Mouse (Mus musculus) heart, adult 11 months (tissue): Measurements from ENCODE around the gene Mars.

Experiments used
- DNase-seq: peaks from one replicate; pipeline ENCODE4 v3.0.0; 2022

Mars gene

DNA sequence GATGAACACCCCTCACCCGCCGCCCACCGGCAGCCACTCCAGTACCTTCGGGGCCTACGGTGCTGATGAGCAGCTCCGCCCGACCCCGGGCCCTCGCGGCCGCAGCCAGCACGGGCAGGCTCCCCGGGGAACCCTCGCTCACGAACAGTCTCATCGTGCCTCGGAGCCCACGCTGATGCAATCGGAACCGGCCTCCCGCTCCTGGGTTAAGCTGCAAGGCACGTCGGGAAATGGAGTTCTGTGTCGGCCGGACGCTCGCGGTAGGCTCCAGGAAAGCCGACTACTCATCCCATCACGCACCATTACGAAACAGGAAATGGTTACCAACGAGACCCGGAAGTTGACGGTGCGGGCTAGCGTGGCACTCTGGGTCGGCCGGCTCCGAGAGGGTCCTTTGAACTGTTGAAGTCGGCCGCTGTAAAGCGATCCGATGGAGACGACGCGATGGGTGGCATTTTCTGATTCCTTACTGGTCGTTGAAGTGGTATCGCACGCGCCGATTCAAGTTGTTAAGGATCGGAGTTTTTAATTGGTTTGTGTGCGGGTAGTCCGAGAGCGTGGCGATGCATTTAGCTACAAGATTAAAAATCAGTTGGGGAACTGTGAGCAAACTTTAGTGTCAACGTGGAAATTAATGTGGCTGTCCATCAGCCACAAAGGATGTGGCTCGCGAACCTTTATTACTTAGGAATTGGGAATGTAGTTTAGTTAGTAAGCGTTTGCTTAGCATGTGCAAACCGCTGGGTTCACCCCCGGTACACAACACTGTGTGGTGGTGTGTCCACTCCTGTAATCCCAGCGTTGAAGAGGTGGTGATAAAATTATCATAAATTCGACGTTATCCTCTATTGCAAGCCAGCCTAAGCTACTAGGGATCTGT is at the start of gene Mars:
Gene Mars (minus strand): TSS at position 311 of the 880 bp plus-strand sequence.
- peak; percentile 100 for DNase-seq

DNA sequence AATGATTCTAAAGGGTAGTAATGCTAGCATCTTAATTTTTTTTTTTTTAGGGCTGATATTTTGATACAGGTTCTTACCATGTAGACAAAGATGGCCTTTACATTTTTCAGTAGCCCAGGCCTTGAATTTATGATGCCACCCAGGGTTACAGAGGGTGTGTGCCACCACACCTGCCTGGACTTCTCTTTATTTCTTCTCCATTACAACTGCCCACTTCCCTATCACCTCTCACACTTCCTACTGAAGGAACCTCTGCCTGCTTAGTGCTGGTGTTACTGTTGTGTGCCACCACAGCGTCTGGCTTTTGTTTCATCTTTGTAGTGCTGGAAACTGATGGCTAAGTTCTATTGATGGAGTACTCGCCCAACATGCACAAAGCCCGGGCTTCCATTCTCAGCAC is 49.1 kb upstream of the Mars start:
- DNase-seq: no peak

DNA sequence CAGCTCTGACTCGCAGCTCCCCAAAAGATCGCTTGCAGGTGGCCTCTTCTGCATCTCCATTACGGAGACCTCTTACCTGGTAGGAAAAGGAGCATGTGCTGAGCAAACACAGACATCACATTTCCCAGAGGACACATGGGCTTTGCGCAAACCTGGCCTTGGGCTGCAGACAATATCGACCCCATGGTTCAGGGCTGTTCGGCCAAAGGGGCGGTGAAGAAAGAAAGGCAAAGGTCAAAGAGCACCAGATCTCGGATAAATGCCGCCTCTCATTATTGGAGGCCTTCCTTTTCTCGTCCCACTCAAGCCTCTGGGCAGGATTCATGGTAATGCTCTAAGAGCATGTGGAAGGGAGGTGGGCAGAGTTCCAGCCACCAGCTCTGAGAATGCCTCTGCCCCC is 43.8 kb upstream of the Mars start:
- no peak for DNase-seq

DNA sequence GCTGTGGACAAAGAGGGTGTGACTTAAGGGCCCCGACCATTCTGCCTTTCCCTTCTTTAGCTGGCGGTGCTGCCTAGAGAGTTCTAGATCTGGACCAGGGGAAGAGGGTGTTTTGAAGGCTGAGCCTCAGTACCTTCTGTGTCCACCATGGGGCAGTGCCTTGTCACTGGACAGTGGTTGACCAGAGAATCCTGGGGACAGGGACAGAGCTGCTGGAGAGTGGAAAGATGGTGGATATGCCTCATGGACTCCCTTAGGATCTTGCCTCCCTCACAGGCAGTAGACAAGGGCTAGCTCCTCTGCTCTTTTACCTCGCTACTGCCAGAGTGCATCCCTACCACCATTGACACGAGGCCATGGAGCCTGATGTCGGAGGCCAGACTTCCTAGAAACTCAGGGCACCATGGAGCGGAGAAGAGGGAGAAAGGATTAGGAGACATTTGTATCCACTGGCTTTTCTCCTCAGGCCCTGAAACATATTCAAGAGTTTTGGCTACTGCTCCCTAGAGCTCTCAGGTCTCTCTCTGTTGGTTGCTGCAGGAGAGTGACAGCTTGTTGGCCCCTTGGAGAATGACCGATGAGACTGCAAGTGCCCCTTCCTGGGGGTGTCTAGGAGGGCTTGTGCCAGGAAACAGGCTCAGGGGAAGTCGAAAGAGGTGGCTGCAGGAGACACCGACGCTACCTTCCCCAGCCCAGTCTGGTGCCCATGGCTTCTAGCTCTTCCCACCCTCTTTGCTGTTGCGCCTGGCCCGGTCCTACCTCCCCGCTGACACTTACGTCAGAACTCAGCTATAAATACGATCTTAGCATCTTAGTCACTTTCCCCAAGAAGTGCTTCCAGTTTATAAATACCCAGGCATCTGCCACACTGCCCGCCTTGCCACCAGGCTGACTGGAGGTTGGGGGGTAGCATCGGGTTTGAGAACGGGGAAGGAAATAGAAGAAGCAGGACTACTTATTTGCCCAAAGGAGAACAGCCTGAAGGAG is 42.6 kb upstream of the Mars start, which contains the start of gene Inhbe:
Gene Inhbe (minus strand): TSS at position 503 of the 987 bp plus-strand sequence.
- DNase-seq: peak; percentile 94

DNA sequence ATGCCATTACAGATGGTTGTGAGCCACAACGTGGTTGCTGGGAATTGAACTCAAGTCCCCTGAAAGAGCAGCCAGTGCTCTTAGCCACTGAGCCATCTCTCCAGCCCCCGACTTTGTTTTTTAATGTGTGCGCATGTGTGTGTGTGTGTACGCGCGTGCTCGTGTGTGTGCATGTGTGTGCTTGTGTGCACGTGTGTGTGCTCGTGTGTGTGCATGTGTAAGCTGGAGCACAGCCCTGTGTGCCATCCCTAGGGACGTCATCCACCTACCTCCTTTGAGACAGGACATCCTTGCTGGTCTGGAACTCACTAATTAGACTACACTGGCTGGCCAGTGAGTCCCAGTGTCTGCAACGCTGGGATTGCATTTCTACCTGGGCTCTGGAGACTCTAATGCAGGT is 41.2 kb upstream of the Mars start:
- peak; percentile 74 for DNase-seq

DNA sequence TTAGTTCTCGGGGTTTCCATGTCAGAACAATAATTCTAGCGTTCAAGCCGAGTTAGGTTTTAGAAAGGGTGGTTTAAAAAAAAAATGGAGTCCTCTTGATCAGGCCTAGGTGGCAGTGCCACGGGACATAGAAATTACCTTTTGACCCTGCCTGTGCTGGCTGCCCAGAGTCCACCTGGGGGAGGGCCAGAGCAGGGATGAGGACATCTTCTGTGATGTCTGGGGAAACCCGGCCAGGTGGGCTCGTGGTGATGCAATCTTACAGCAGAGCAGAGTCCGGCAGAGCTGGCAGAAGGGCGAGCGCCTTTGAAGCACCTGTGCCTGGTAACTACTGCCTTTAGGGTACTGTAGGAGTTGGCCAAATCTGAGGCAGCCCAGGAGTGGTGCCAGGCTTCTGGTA is 40.6 kb upstream of the Mars start:
- peak; percentile 88 for DNase-seq

- peak; percentile 85 for DNase-seq
Observed at GRCm38 (mm10) chr10:127351719-127352118, 40.1 kb upstream of the Mars start.

- peak; percentile 87 for DNase-seq
Observed at GRCm38 (mm10) chr10:127351285-127351595, 39.7 kb upstream of the Mars start.

GRCm38 (mm10) chr10:127350594-127351284 is 39.2 kb upstream of the Mars start:
- peak; percentile 93 for DNase-seq

GRCm38 (mm10) chr10:127349810-127350209 is 38.2 kb upstream of the Mars start:
- peak; percentile 84 for DNase-seq

DNA sequence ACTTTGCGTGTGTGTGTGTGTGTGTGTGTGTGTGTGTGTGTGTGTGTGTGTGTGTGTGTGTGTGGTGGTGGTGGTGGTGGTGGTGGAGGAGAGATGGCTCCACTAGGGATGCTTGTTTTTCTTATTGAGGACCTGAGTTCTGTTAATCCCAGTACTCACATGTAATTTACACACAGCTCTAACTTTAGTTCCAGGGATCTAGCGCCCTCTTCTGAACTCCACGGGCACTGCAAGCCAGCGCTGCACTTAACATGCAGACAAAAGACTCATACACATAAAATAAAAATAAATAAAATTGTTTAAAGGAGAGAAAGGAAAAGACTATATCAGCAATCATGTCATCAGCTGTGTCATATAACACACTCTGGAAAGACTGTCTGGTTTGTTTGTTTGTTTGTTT is 37.4 kb upstream of the Mars start:
- peak; percentile 60 for DNase-seq

GRCm38 (mm10) chr10:127346173-127346572 is 34.6 kb upstream of the Mars start:
- DNase-seq: peak; percentile 55

GRCm38 (mm10) chr10:127343029-127343428 is 31.4 kb upstream of the Mars start:
- no peak for DNase-seq

- peak; percentile 98 for DNase-seq
Observed at GRCm38 (mm10) chr10:127341891-127342639, 30.5 kb upstream of the Mars start, which contains the start of gene Gli1. Gene Gli1, minus strand, starts transcription at chr10:127341974.

DNA sequence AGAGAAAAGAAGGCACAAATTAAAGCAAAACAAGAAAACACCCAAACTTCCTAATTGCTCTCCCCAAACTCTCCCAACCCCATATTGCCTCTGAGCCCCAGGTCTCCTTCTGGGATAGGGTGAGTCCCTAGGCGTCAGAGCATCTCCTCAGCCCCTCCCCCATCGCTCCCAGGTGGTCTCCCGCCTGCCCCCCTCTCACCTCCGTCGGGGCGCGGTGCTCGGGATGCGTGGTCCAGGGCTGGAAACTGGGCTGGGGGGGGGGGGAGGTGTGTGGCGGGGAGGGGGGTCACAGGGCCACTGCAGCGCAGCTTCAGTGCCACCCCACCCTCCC is 29.7 kb upstream of the Mars start:
- no peak for DNase-seq

DNA sequence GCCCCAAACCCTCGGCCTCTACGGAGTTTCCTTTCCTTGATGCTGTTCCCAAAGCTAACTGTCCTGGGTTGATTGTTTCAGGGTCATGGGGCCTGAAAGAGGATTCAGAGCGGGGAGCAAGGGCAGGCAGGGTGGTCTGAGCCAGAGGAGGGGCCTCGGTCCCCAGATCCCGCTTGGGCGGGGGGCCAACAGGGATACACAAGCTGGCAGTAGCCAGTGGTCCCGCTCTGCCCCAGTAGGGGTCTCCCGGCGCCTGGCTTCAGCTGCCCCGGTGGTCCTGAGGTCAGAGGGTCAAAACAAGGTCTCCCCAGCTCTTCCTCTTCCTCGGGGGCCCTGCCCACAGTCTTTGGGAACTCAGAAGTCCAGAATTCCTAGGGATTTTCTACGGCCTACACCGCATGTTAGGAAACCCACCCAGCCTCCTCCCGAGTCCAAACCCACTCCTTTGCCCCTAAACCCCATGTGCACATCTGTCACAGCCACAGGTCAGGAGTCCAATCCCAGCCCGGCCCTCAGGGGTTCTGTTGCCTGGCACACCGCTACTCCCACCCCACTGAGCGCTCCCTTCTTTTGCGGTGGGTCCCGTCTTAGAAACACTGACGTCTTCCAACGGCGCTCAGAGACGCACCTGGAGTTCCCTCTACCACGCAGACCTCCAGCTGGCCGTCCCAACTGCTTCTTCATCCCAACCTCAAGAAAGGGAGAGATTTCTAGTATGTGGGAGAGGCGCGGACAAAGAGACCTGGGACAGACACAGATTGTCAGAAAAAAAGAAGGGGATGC is 29.2 kb upstream of the Mars start:
- DNase-seq: peak; percentile 90

- peak; percentile 97 for DNase-seq
Observed at GRCm38 (mm10) chr10:127339683-127340576, 28.3 kb upstream of the Mars start.

- DNase-seq: peak; percentile 98
Observed at GRCm38 (mm10) chr10:127338930-127339682, 27.5 kb upstream of the Mars start.

DNA sequence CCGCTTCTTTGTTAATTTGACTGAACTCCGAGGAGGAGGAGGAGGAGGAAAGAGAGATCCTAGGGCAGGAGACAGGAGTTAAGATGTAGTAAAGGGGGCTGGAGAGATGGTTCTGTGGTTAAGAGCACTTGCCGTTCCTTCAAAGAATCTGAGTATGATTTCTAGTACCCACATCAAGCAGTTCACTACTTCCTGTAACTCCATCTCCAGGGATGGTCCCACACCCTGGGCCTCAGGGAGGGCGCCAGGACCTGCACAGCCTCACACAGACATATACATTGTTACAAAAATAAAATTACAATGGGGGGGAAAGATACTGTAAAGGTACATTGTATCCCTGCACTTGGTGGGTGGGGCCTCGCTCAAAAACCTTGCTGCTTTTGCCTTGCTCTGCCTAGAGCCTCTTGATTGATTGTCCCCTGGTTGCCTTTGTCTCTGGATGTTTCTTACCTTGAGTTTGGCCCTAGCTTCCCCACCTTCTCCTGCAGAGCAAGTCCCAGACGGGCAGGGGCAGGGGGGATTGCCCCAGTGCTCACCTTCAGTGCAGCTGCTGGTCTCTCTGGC is 26.0 kb upstream of the Mars start:
- DNase-seq: no peak
